Mouse (Mus musculus): Measurements from ENCODE around the gene Hoxc8.

GRCm38 (mm10) chr15:102954192-102955006 is 36.0 kb upstream of the Hoxc8 start, which contains the start of gene Hoxc11:
- TF ChIP-seq TAL1 (IDR thresholded peaks at IDR 0.05; ENCODE audit: low read length) (no peak), GATA1 (IDR thresholded peaks at IDR 0.05; ENCODE audit: low read length) (no peak)

All from erythroblast, embryonic 14.5 days (primary cell).